Mouse (Mus musculus): ENCODE measurements around the gene Zfp111. TPM values are rescaled to one million over a fixed set of nuclear protein-coding genes. Genes with fewer than 3 reads are reported as not detected.

The Zfp111 gene
- total RNA-seq (2023), result 0.12 TPM

DNA sequence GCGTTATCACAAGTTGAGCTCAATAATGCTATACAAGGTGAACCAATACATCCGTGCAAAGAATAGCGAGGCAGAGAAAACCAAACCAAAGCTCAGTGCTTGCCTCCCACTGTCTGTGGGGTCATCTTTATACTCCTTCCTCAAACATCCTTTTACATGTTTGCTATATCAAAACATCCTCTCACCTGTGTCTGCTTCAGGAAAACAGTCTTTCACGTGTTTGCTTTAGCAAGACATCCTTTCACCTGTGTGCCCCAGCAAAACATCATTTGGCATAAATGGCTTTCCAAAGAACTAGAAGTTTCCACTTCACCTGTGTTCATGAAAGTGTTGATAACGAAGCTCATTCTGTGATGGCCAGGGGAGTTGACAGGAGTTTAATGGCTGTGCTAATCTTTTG, at the start of gene Zfp111:
TSS of gene Zfp111 (minus strand) at position 101 of the 400 bp plus-strand sequence.

DNA sequence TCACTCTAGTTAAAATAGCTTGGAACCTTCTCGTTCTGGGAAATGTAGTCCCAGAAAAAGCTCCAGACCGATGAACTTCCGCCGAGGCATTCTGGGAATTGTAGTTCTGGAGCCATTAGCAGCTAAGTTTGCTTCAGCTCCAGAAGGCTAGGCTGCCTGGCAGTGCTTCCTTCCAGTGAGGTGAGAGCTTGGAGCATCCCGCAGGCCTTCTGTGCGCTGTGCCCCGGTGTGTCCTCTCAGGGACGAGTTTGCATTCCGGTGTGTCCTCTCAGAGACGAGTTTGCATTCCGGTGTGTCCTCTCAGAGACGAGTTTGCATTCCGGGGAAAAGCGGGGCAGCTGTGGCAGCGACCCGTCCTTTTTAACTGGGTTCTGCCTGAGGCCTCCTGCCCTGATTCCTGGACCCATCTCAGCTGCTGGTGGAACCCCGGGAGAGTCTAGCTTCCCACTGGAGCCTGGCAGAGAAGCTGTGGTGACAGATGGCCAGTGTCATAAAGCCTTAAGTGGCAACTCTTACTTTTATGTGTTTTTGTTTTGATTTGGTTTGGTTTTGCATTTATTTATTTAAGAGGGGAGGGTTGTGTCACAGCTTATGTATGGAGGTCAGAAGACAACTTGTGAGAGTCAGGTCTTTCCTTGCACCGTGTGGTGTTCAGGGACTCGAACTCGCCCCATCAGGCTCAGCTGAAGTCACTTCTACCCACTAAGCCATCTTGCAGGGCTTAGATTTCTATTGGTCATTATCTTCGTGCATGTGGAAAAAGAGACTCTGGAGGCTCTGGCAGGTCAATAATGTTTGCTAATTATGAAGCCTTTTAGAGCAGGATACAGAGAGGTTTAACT, 43.6 kb upstream of the Zfp111 start, which contains the start of gene Zfp108:
TSS of gene Zfp108 (plus strand) at position 162 of the 842 bp plus-strand sequence.

DNA sequence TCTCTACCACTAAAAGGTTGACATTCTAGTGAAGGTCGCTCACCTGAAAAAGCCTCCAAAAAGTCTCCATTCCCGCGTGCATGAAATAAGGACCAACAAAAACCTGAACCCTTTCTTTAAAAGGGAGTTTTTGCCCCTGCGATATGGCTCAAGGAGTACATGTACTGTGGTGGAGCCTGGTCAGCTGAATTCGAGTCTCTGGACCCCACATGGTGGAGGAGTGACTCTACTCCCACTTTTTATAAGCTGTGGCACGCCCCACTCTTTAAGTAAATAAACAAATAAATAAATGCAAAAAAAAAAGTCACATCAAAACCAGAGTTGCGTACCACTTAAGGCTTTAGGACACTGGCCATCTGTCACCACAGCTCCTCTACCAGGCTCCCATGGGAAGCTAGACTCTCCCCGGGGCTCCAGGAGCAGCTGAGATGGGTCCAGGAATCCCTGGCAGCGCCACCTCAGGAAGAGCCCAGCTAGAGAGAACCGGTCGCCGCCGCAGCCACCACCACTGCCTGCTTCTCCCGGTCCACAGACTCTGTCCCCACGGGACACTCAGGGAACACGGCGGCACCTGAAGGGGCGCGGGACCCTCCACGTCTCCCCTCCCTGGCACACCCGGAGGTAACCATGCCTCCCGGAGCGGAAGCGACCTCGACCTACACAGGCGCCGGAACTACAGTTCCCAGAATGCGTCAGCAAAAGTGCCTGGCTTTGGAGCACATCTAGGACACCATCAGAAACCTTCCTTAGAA, 26.0 kb upstream of the Zfp111 start, which contains the start of gene Zfp109:
TSS of gene Zfp109 (minus strand) at position 521 of the 752 bp plus-strand sequence.

DNA sequence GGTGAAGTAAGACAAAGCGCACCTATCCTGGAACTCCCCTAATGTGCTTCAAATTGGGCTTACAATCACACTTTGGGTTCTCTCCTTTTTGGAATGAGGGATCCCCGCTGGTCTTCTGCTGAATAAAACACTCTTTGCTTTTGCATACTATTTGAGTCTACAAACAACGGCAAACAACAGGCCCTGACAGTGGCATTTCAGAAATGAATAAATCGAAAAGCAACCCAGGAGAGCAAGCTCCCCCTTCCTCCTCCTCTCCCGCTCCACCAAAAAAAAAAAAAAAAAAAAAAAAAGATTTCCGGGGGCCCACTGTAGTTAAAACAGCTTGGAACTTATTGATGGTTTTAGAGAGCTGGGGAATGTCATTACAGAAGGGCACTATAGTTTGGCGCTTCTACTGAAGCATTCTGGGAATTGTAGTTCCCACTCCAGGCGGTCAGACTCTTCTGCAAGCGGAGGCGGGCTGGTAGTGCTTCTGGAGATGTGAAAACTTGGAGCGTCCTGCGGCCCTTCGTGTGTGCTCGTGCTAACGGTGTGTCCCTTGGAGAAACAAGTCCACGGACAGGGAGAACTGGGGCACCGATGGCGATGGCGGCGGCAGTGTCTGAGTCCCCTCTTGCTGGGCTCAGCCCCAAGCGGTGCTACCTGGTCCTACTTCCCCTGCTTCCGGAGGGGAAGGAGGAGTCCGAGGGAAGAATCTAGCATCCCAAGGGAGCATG, 36.5 kb downstream of the Zfp111 start, which contains the start of gene Zfp114:
TSS of gene Zfp114 (plus strand) at position 443 of the 719 bp plus-strand sequence.

Other genes with a start within 250 kb of the Zfp111 start
- not detected for gene Vmn1r181, start 236.8 kb downstream of the Zfp111 start, total RNA-seq (2023)
- gene V1rd19, start 209.8 kb downstream of the Zfp111 start, total RNA-seq (2023), result not detected
- not detected for gene Vmn1r183, start 158.2 kb downstream of the Zfp111 start, total RNA-seq (2023)
- gene Zfp180, start 129.5 kb downstream of the Zfp111 start, total RNA-seq (2023), result 36.7 TPM
- 5.8 TPM for gene Zfp112, start 99.1 kb downstream of the Zfp111 start, total RNA-seq (2023)
- gene Zfp235, start 77.3 kb downstream of the Zfp111 start, total RNA-seq (2023), result 6.2 TPM
- not detected for gene Zfp114, start 36.4 kb downstream of the Zfp111 start, total RNA-seq (2023)
- 2.1 TPM for gene Zfp109, start 26.1 kb upstream of the Zfp111 start, total RNA-seq (2023)
- gene Zfp108, start 43.4 kb upstream of the Zfp111 start, total RNA-seq (2023), result not detected
- gene Zfp93, start 59.0 kb upstream of the Zfp111 start, total RNA-seq (2023), result 2.5 TPM
- gene Zfp61, start 89.8 kb upstream of the Zfp111 start, total RNA-seq (2023), result 7.8 TPM
- gene Zfp94, start 105.2 kb upstream of the Zfp111 start, total RNA-seq (2023), result 2.6 TPM
- gene Tescl, start 122.5 kb upstream of the Zfp111 start, total RNA-seq (2023), result not detected
- gene Lypd5, start 137.8 kb upstream of the Zfp111 start, total RNA-seq (2023), result not detected
- gene Kcnn4, start 158.8 kb upstream of the Zfp111 start, total RNA-seq (2023), result 175 TPM
- 142 TPM for gene Smg9, start 188.2 kb upstream of the Zfp111 start, total RNA-seq (2023)
- gene Irgc1, start 240.9 kb upstream of the Zfp111 start, total RNA-seq (2023), result 3.0 TPM